Mouse (Mus musculus) WW6 (cell line): ENCODE measurements around the gene Pdk3.

Experiments used
- DNase-seq: peaks from one replicate; pipeline ENCODE4 v3.0.0-alpha.2; 2013; ENCODE audit warnings: low read depth, low spot score

Pdk3 gene

DNA sequence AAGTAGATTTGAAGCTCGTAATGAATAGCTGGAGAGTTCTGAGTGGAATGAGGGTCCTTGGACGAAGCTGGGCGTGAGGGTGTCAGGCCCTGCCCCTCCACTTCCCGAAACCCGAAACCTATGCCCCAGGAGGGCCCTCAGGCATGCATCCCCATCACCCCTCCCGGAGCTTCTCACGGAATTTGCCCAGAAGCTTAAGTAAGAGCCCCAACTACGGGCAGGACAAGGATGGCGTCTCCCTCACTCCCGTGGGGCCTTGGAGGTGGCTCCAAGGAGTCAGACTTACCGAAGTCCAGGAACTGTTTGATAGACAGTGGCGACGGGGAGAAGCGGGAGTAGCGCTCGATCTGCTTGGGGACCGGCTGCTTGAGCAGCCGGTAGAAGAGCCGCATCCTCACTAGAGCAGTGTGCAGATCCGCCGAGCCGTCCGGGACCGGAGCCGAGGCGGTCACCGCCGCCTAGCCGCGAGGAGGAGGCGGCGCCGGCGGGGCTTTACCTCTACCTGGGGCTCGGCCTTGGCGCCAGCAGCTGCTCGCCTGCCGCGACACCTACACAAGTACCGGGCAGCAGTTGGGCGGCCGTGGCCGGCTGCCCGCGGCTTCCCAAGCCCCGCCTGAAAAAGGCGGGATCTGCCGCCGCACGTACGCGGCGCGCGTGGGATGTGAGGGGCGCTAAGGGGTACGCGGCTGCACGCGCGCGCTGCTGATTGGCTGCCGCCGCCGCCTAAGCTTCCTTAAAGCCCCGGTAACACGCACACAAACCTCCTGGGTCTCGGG, at the start of gene Pdk3:
Gene Pdk3 (minus strand): TSS at position 641 of the 776 bp plus-strand sequence.
- peak; percentile 70 for DNase-seq

- no peak for DNase-seq
These were observed 45.6 kb upstream of the Pdk3 start for GRCm38 (mm10) chrX:93877634-93878016.

DNA sequence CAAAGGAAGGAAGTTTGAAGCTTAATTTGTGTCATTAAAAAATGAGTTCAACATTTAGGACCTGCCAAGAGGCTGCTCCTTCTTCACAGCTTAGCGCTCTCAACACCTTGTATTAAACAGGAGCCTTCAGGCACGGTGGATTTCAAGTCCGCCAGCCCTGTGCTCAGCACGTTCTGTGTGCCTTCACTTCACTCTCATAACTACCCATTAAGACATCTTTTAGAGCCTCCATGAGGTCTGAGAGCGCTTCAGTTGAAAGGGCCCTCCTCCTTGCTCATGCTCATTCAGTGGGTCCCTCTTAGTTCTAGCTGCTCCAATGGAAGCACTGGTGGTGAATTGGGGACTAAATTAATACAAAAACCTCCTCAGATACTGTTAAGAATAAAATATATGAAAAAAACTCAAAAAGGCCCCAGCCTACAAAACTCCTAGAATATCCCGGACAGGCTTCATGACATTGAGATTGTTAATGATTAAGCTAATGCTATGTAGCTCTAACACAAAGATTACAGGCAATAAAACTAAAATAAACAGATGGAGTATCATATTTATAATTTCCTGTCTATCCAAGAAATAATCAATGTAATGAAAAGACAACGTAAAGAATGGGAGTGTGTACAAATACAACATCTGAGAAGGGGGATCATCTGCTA, 45.1 kb upstream of the Pdk3 start:
- DNase-seq: no peak

GRCm38 (mm10) chrX:93863393-93863792, 31.4 kb upstream of the Pdk3 start:
- no peak for DNase-seq

- DNase-seq: no peak
These were observed 30.6 kb upstream of the Pdk3 start for GRCm38 (mm10) chrX:93862525-93863086.

GRCm38 (mm10) chrX:93857756-93858155, 25.8 kb upstream of the Pdk3 start:
- no peak for DNase-seq

- DNase-seq: no peak
These were observed 410 bp upstream of the Pdk3 start for GRCm38 (mm10) chrX:93832337-93832884.

DNA sequence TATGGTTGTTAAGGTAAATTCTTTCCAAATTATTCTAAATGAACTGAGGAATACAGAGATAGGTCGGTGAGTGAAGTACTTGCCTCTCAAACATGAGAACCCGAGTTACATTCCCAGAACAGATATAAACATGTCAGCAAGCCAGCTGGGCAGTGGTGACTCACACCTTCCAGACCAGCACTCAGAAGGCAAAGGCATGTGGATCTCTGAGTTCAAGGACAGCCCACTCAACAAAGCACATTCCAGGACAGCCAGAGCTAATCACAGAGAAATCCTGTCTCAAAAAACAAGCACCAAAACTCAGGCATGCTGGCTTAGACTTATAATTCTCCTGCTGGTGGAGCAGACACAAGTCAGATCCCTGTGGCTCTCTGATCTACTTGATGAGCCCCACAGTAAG, 6.2 kb downstream of the Pdk3 start:
- DNase-seq: no peak

- no peak for DNase-seq
These were observed 24.0 kb downstream of the Pdk3 start for GRCm38 (mm10) chrX:93808040-93808439.

GRCm38 (mm10) chrX:93793168-93793567, 38.8 kb downstream of the Pdk3 start:
- peak; percentile 7 for DNase-seq

- no peak for DNase-seq
These were observed 42.4 kb downstream of the Pdk3 start for GRCm38 (mm10) chrX:93789562-93789961.

DNA sequence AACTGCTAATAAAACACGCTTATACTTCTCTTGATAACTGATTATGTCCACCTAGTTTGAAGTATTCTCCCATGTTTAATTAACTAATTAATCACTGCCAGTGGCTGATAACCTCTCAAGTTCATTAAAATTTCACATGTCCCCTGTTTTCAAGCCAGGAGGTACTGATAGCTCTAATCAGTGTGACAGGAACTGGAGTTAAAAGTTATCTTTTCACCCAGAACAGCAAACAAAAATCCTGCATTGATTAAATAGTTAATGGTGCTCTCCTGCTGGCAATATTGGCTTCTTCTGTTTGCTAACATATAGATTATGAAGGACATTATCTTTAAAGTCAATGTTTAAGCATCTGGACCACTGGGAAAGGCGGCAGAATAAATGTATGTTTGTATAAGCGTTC, 71.2 kb downstream of the Pdk3 start:
- no peak for DNase-seq

- no peak for DNase-seq
These were observed 75.0 kb downstream of the Pdk3 start for GRCm38 (mm10) chrX:93756867-93757455.

GRCm38 (mm10) chrX:93755210-93755842, 76.7 kb downstream of the Pdk3 start:
- DNase-seq: no peak

DNA sequence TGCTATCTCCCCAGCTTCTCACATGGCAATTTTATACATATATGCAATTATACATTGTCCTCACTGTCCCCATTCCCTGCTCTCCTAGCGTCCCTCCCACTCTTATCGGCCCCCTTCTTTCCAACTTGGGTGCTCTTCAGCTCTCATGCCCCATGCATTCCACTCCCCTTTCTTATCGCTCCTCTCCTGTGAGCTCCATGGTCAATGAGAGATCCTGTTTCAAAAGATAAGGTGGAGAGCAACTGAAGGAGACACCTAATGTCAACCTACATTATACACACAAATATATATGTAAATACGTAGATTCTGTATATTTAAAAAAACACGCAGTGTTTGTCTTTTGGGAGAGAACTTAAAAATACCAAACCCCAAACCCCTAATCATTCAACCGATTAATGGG, 81.4 kb downstream of the Pdk3 start:
- no peak for DNase-seq

DNA sequence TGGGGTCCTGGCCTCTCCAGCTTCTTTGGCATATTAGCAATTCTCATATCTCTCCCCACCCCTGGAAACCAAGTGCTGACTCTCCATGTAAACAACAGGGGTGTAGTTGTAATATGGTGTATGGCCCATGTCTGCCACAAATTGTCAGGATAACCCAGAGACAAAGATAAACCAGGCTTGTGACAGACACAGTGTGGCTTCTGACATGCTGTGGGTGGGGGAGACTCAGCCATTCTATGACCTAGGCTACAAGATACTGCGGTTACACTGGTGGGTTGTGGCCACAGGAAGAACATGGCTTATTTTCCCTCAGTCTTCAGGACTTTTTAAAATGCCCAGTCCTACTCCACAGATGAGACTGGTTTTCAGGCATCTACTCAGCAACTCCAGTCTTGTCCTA, 82.8 kb downstream of the Pdk3 start:
- no peak for DNase-seq

DNA sequence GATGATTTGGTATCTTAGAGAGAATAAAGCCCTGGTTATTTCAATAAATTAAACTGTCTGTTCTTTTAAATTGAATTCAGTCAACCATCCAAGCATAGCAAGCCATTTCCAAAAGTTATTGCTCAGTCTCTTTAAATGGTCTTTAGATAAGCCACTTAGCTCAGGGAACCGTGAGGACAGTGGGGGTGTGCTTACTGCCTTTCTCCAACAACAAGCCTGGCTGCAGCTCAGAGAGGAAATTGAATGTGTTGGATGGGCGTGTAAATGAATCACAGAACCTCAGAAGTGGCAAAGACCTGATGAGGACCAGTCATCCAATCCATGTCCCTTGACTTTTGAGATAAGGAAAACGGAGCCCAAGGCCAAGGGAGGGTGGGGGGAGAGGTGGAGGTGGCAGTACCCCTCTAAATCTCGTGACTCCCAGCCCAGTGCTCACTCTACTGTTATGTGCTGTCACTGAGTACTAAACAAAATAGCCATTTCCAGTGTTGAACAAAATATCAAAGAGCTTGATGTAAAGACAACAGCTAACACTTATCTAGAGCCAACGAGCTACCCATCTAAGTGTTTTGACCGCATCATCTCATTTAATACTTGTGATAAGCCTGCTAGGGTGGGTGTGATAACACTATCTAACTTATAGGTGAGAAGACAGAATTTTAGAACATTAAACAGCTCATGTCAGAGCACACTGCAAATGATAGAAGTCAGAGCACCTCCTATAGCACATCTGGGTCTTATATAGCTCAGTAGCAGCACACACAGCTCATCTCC, 98.8 kb downstream of the Pdk3 start:
- DNase-seq: no peak

GRCm38 (mm10) chrX:93732407-93732806, 99.6 kb downstream of the Pdk3 start:
- DNase-seq: no peak

GRCm38 (mm10) chrX:93730854-93731253, 101.1 kb downstream of the Pdk3 start:
- no peak for DNase-seq

GRCm38 (mm10) chrX:93729529-93729928, 102.5 kb downstream of the Pdk3 start:
- DNase-seq: no peak
